Mouse (Mus musculus): ENCODE measurements around the gene Ltc4s. TPM values are rescaled to one million over a fixed set of nuclear protein-coding genes. Genes with fewer than 3 reads are reported as not detected.

Ltc4s gene
- polyA plus RNA-seq, 1 experiment from 2014 or later, result 0.55 TPM

GRCm38 (mm10) chr11:50238821-50239791 lies 690 bp upstream of the Ltc4s start:
- no peaks in the 10 kb centered on the region for H3K9me3 ChIP-seq (replicated peaks)
- peaks cover 39% of the 10 kb centered on the region for H3K27me3 ChIP-seq (ENCODE audit: low read depth, poor library complexity, severe bottlenecking)
- H3K4me3 ChIP-seq, result no peak overlapping the region
- peaks cover 12% of the 10 kb centered on the region for H3K36me3 ChIP-seq
- no peak for DNase-seq (ENCODE audit: low spot score)
- no peak overlapping the region for H3K27ac ChIP-seq
- H3K4me1 ChIP-seq, result peaks cover 20% of the 10 kb centered on the region
- 93% methylated on average over 9 of the region's 9 CpGs for WGBS

GRCm38 (mm10) chr11:50236937-50237835 lies 1.2 kb downstream of the Ltc4s start:
- DNase-seq (ENCODE audit: low spot score), result no peak
- Histone ChIP-seq H3K36me3 (peaks cover 31% of the 10 kb centered on the region), H3K9me3 (replicated peaks) (no peaks in the 10 kb centered on the region), H3K4me1 (peaks cover 20% of the 10 kb centered on the region), H3K27ac (peak overlapping the region; percentile 65), H3K27me3 (ENCODE audit: low read depth, poor library complexity, severe bottlenecking) (peaks cover 39% of the 10 kb centered on the region), H3K4me3 (peak overlapping the region; percentile 70)
- 2% methylated on average over 65 of the region's 66 CpGs for WGBS

GRCm38 (mm10) chr11:50236540-50236936 lies 1.9 kb downstream of the Ltc4s start:
- peak overlapping the region; percentile 65 for H3K27ac ChIP-seq
- peaks cover 39% of the 10 kb centered on the region for H3K27me3 ChIP-seq (ENCODE audit: low read depth, poor library complexity, severe bottlenecking)
- H3K4me1 ChIP-seq, result peaks cover 20% of the 10 kb centered on the region
- H3K36me3 ChIP-seq, result peaks cover 38% of the 10 kb centered on the region
- peak; percentile 89 for DNase-seq (ENCODE audit: low spot score)
- H3K4me3 ChIP-seq, result peak overlapping the region; percentile 70
- H3K9me3 ChIP-seq (replicated peaks), result no peaks in the 10 kb centered on the region
- WGBS, result 0% methylated on average over 27 of the region's 27 CpGs

- H3K4me1 ChIP-seq, result peaks cover 36% of the 10 kb centered on the region
- peaks cover 49% of the 10 kb centered on the region for H3K27me3 ChIP-seq (ENCODE audit: low read depth, poor library complexity, severe bottlenecking)
- no peak overlapping the region for H3K27ac ChIP-seq
- 94% methylated on average over 25 of the region's 25 CpGs for WGBS
- H3K9me3 ChIP-seq (replicated peaks), result no peaks in the 10 kb centered on the region
- peaks cover 45% of the 10 kb centered on the region for H3K36me3 ChIP-seq
- DNase-seq (ENCODE audit: low spot score), result peak; percentile 27
- no peak overlapping the region for H3K4me3 ChIP-seq
These were observed 3.8 kb downstream of the Ltc4s start for GRCm38 (mm10) chr11:50234606-50235005.

GRCm38 (mm10) chr11:50233993-50234392 lies 4.4 kb downstream of the Ltc4s start:
- Histone ChIP-seq H3K9me3 (replicated peaks) (no peaks in the 10 kb centered on the region), H3K27ac (no peak overlapping the region), H3K4me1 (peaks cover 42% of the 10 kb centered on the region), H3K27me3 (ENCODE audit: low read depth, poor library complexity, severe bottlenecking) (peaks cover 43% of the 10 kb centered on the region), H3K36me3 (peaks cover 45% of the 10 kb centered on the region), H3K4me3 (no peak overlapping the region)
- no peak for DNase-seq (ENCODE audit: low spot score)
- WGBS, result 84% methylated on average over 11 of the region's 11 CpGs

GRCm38 (mm10) chr11:50233022-50233421 lies 5.4 kb downstream of the Ltc4s start:
- Histone ChIP-seq H3K27me3 (ENCODE audit: low read depth, poor library complexity, severe bottlenecking) (peaks cover 33% of the 10 kb centered on the region), H3K4me1 (peaks cover 50% of the 10 kb centered on the region), H3K27ac (no peak overlapping the region), H3K9me3 (replicated peaks) (no peaks in the 10 kb centered on the region), H3K36me3 (peaks cover 45% of the 10 kb centered on the region), H3K4me3 (no peak overlapping the region)
- no peak for DNase-seq (ENCODE audit: low spot score)
- WGBS, result 93% methylated on average over 13 of the region's 13 CpGs

- 21% methylated on average over 8 of the region's 8 CpGs for WGBS
- H3K4me3 ChIP-seq, result 0 out of 2 replicates have a peak overlapping the region, but pooled peaks have one; percentile 41
- H3K27ac ChIP-seq, result no peak overlapping the region
- DNase-seq (ENCODE audit: low spot score), result peak; percentile 69
- H3K4me1 ChIP-seq, result peaks cover 53% of the 10 kb centered on the region
- no peaks in the 10 kb centered on the region for H3K9me3 ChIP-seq (replicated peaks)
- H3K27me3 ChIP-seq (ENCODE audit: low read depth, poor library complexity, severe bottlenecking), result peaks cover 20% of the 10 kb centered on the region
- peaks cover 45% of the 10 kb centered on the region for H3K36me3 ChIP-seq
These were observed 7.0 kb downstream of the Ltc4s start for GRCm38 (mm10) chr11:50231411-50231810.

- WGBS, result 24% methylated on average over 45 of the region's 45 CpGs
- Histone ChIP-seq H3K4me1 (peaks cover 55% of the 10 kb centered on the region), H3K27ac (no peak overlapping the region), H3K27me3 (ENCODE audit: low read depth, poor library complexity, severe bottlenecking) (peaks cover 14% of the 10 kb centered on the region), H3K36me3 (peaks cover 45% of the 10 kb centered on the region), H3K9me3 (replicated peaks) (no peaks in the 10 kb centered on the region), H3K4me3 (peak overlapping the region; percentile 41)
- no peak for DNase-seq (ENCODE audit: low spot score)
These were observed 7.7 kb downstream of the Ltc4s start for GRCm38 (mm10) chr11:50230481-50231304.

- H3K27ac ChIP-seq, result peak overlapping the region; percentile 80
- H3K4me3 ChIP-seq, result peak overlapping the region; percentile 18
- WGBS, result 39% methylated on average over 7 of the region's 7 CpGs
- H3K4me1 ChIP-seq, result peaks cover 67% of the 10 kb centered on the region
- H3K36me3 ChIP-seq, result peaks cover 36% of the 10 kb centered on the region
- no peaks in the 10 kb centered on the region for H3K9me3 ChIP-seq (replicated peaks)
- DNase-seq (ENCODE audit: low spot score), result no peak
- peaks cover 11% of the 10 kb centered on the region for H3K27me3 ChIP-seq (ENCODE audit: low read depth, poor library complexity, severe bottlenecking)
These were observed 9.0 kb downstream of the Ltc4s start for GRCm38 (mm10) chr11:50229252-50229910.

GRCm38 (mm10) chr11:50228772-50229171 lies 9.6 kb downstream of the Ltc4s start:
- Histone ChIP-seq H3K36me3 (peaks cover 30% of the 10 kb centered on the region), H3K4me1 (peaks cover 74% of the 10 kb centered on the region), H3K9me3 (replicated peaks) (no peaks in the 10 kb centered on the region), H3K4me3 (peak overlapping the region; percentile 18), H3K27ac (peak overlapping the region; percentile 80), H3K27me3 (ENCODE audit: low read depth, poor library complexity, severe bottlenecking) (peaks cover 11% of the 10 kb centered on the region)
- WGBS, result 15% methylated on average over 3 of the region's 3 CpGs
- no peak for DNase-seq (ENCODE audit: low spot score)

- 93% methylated on average over 4 of the region's 4 CpGs for WGBS
- Histone ChIP-seq H3K4me3 (no peak overlapping the region), H3K4me1 (peaks cover 79% of the 10 kb centered on the region), H3K36me3 (peaks cover 20% of the 10 kb centered on the region), H3K27ac (no peak overlapping the region), H3K27me3 (ENCODE audit: low read depth, poor library complexity, severe bottlenecking) (peaks cover 11% of the 10 kb centered on the region), H3K9me3 (replicated peaks) (no peaks in the 10 kb centered on the region)
- no peak for DNase-seq (ENCODE audit: low spot score)
These were observed 10.7 kb downstream of the Ltc4s start for GRCm38 (mm10) chr11:50227736-50228135.

- peaks cover 80% of the 10 kb centered on the region for H3K4me1 ChIP-seq
- WGBS, result 76% methylated on average over 3 of the region's 3 CpGs
- no peak overlapping the region for H3K27ac ChIP-seq
- H3K36me3 ChIP-seq, result peaks cover 15% of the 10 kb centered on the region
- H3K9me3 ChIP-seq (replicated peaks), result no peaks in the 10 kb centered on the region
- DNase-seq (ENCODE audit: low spot score), result no peak
- peaks cover 11% of the 10 kb centered on the region for H3K27me3 ChIP-seq (ENCODE audit: low read depth, poor library complexity, severe bottlenecking)
- no peak overlapping the region for H3K4me3 ChIP-seq
These were observed 11.2 kb downstream of the Ltc4s start for GRCm38 (mm10) chr11:50227226-50227625.

Measured in limb, embryonic 10.5 days (tissue).